Mouse (Mus musculus) stomach, postnatal 0 days (tissue): Measurements from ENCODE around the gene Hspa12b. TPM values are rescaled to one million over a fixed set of nuclear protein-coding genes. Genes with fewer than 3 reads are reported as not detected.
A peak's percentile ranks its signal among the peaks of the same experiment; 100 is the strongest.

Source experiments
- ATAC-seq: fragments of 200-750 bp; cut with Nextera tagmentation; 2 replicates; pipeline ENCODE4 v1.8.0; 2017; ENCODE audit not compliant: low FRiP score, low TSS enrichment
- DNase-seq: peaks from one replicate; pipeline ENCODE4 v3.0.0-alpha.2; 2016; ENCODE audit warnings: low spot score
- H3K27ac ChIP-seq: fragments of 300-500 bp; sonication (generic); replicated peaks from 2 replicates; pipeline ENCODE4 v1.5.1; 2014; ENCODE audit warnings: mild to moderate bottlenecking, control low read depth
- H3K27me3 ChIP-seq: fragments of 300-500 bp; sonication (generic); 2 replicates; pipeline ENCODE4 v1.6.1; 2014; ENCODE audit warnings: low read length; ENCODE audit not compliant: control insufficient read depth, insufficient read depth
- H3K36me3 ChIP-seq: fragments of 300-500 bp; sonication (generic); 2 replicates; pipeline ENCODE4 v1.6.1; 2014; ENCODE audit warnings: low read length, mixed read lengths; ENCODE audit not compliant: control insufficient read depth, insufficient read depth
- H3K4me1 ChIP-seq: fragments of 300-500 bp; sonication (generic); replicated peaks from 2 replicates; pipeline ENCODE4 v1.6.1; 2014; ENCODE audit warnings: antibody characterized with exemption; ENCODE audit not compliant: control insufficient read depth, insufficient read depth
- H3K4me2 ChIP-seq: fragments of 300-500 bp; sonication (generic); replicated peaks from 2 replicates; pipeline ENCODE4 v1.6.1; 2014; ENCODE audit warnings: low read depth, mild to moderate bottlenecking, control low read depth, moderate library complexity
- H3K4me3 ChIP-seq: fragments of 300-500 bp; sonication (generic); 2 replicates; pipeline ENCODE4 v1.5.1; 2014; ENCODE audit warnings: low read depth, low read length, control low read depth
- H3K9ac ChIP-seq: fragments of 300-500 bp; sonication (generic); 2 replicates; pipeline ENCODE4 v1.6.1; 2014; ENCODE audit warnings: mild to moderate bottlenecking, low read length, control low read depth, mixed read lengths
- H3K9me3 ChIP-seq: fragments of 300-500 bp; sonication (generic); 2 replicates; pipeline ENCODE4 v1.6.1; 2016; ENCODE audit warnings: low read length; ENCODE audit not compliant: control insufficient read depth
- CTCF ChIP-seq: IDR thresholded peaks from 2 replicates; pipeline ENCODE4 v1.5.1; 2016; ENCODE audit warnings: antibody characterized with exemption, low read depth, mild to moderate bottlenecking, moderate library complexity
- EP300 ChIP-seq: optimal IDR thresholded peaks from 2 replicates; pipeline ENCODE3; 2016; ENCODE audit warnings: antibody characterized with exemption
- WGBS: fragments of 180-500 bp; shearing (Covaris S2); extraction: QIAGEN DNeasy Blood & Tissue Kit; methylation state at CpG from one replicate; pipeline ENCODE4 v1.1.7; 2014; 5-methylcytosine and 5-hydroxymethylcytosine counted together
- polyA plus RNA-seq: library from polyadenylated mRNA; unstranded; fragments of >200 nt; fragmentation: Nextera tagmentation; extraction: Ambion mirVana; gene quantifications from 2 replicates; pipeline ENCODE4 v1.2.1, GENCODE M21; 2015

Hspa12b gene
- 4.2 TPM in 2 replicates for polyA plus RNA-seq

DNA sequence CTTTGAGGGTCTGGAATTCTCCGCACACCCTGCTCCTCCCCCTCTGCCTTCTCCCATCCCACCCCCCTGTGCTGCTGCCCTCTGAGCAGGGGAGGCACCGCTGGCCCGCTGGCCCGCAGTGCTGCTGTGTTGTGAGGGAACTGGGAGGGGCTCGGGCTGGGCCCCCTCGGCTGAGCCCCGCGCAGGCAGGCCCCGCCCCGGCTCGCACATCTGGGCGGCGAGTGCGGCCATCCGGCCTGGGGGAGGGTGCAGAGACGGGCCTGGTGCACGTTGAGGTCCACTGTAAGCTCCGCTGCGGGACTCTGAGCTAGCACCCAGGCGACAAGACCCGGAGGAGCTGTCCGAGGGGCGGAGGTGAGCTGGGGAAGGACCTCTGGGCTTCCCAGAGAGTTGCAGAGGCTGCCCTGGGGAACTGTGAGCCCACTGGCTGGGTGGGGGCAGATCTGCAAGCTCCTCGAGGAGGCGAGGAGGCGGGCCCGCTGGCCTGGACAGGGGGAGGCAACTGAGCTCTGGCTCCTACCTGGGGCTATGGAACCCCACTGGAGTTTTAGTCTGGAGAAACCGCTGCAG lies at the start of gene Hspa12b:
Gene Hspa12b (plus strand): TSS at position 120 of the 570 bp plus-strand sequence.
- Histone ChIP-seq H3K27me3 (no peaks in the 10 kb centered on the region), H3K27ac (peak within 1 kb of the TSS; percentile 81), H3K4me3 (peak within 1 kb of the TSS; percentile 62), H3K9ac (peak within 1 kb of the TSS; percentile 80), H3K4me1 (peaks cover 6% of the 10 kb centered on the region; the same call in 1 of the 2 replicates), H3K4me2 (peak within 1 kb of the TSS; percentile 75), H3K36me3 (no peaks in the 10 kb centered on the region), H3K9me3 (no peaks in the 10 kb centered on the region)
- TF ChIP-seq EP300 = no peak
- no peak for TF ChIP-seq CTCF
- ATAC-seq (peak; percentile 78), DNase-seq (peak; percentile 67)
- WGBS = 2% methylated on average over 28 of the region's 28 CpGs

DNA sequence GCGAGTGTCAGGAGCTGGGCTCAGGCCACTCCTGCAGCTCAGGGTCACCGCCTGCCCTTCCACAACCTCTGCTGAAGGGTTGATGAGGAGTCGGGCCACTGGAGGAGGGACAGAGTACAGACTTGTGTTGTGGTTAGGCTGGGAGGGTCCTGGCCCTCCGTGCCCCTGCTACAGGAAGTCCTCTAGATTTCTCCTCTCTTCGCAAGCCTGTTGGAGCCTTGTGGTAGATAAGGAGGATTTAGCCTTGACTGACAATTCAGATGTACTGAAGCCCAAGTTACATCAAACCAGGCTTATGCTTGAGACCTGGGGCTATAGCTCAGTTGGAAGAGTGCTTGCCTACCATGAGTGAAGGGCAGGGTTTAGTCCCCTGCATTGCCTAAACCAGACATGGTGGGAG lies 46.6 kb upstream of the Hspa12b start:
- Histone ChIP-seq H3K36me3 (no peaks in the 10 kb centered on the region), H3K4me1 (no peaks in the 10 kb centered on the region), H3K27ac (no peak overlapping the region), H3K4me3 (no peak overlapping the region), H3K4me2 (no peak overlapping the region), H3K9me3 (no peaks in the 10 kb centered on the region), H3K27me3 (no peaks in the 10 kb centered on the region), H3K9ac (no peak overlapping the region)
- DNase-seq = no peak
- ATAC-seq = no peak
- TF ChIP-seq CTCF (no peak), EP300 (no peak)
- 82% methylated on average over 5 of the region's 5 CpGs for WGBS

DNA sequence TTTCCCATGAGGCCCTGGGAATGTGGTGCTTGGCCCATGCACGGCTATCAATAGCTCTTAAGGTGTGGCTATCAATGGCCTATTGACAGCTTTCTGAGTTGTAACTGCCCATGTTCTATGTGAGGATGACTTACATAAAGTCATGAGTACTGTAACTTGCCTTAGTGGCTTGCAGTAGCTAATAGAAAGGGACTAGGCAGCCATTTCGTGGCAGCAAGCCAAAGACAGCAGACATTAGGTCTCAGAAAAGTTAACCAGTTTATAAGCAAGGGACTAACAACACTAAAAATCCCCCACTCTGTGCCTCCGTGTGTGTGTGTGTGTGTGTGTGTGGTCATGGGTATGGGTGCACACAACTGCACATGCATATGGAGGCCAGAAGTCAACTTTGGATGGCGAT lies 42.9 kb upstream of the Hspa12b start:
- no peaks in the 10 kb centered on the region for H3K27me3 ChIP-seq
- H3K4me3 ChIP-seq = no peak overlapping the region
- H3K9ac ChIP-seq = no peak overlapping the region
- no peak overlapping the region for H3K4me2 ChIP-seq
- no peaks in the 10 kb centered on the region for H3K4me1 ChIP-seq
- ATAC-seq (no peak), DNase-seq (no peak)
- WGBS = 81% methylated on average over 4 of the region's 4 CpGs
- TF ChIP-seq CTCF (no peak), EP300 (no peak)
- no peaks in the 10 kb centered on the region for H3K36me3 ChIP-seq
- H3K9me3 ChIP-seq = no peaks in the 10 kb centered on the region
- no peak overlapping the region for H3K27ac ChIP-seq

DNA sequence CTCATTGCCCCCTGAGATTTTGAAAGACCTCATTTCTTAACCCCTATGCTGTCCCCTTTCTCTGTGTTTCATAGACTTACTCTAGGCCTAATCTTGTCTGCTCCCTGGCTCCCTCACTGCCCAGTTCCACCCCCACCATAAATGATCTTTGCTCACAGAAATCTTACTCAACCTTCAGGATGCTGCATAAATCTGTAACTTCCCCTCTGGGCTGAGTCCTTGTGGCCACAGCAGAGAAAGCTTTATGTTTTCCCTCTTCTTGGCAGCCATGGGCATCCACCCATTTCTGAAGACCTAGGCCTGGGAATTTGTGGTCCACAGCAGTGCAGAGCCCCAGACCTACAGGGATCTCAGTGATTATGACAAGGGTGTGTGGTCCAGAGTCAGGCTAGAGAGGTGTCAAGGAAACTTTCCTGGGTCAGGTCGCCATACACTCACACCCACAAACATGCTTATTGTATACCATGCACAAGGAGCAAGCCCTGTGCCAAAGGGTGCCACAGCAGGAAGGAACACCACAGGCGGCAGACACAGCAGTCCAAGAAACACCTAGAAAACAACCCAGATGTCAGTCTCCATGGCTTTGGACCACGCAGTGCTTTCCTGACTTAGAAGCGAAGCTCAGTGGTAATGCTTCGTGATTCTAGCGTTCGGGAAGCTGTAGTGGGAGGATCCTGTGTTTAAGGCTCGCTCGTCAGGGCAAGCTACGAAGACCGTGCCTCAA lies 40.3 kb upstream of the Hspa12b start, which contains the start of gene Siglec1:
Gene Siglec1 (minus strand): TSS at position 99 of the 724 bp plus-strand sequence.
- H3K36me3 ChIP-seq = no peaks in the 10 kb centered on the region
- no peak within 1 kb of the TSS for H3K4me3 ChIP-seq
- DNase-seq = no peak
- no peaks in the 10 kb centered on the region for H3K27me3 ChIP-seq
- ATAC-seq = no peak
- H3K9me3 ChIP-seq = no peaks in the 10 kb centered on the region
- peak within 1 kb of the TSS; percentile 40; the same call in 1 of the 2 replicates for H3K27ac ChIP-seq
- 84% methylated on average over 11 of the region's 11 CpGs for WGBS
- TF ChIP-seq EP300 (no peak), CTCF (no peak)
- no peak within 1 kb of the TSS for H3K9ac ChIP-seq
- no peaks in the 10 kb centered on the region for H3K4me1 ChIP-seq
- H3K4me2 ChIP-seq = no peak within 1 kb of the TSS

DNA sequence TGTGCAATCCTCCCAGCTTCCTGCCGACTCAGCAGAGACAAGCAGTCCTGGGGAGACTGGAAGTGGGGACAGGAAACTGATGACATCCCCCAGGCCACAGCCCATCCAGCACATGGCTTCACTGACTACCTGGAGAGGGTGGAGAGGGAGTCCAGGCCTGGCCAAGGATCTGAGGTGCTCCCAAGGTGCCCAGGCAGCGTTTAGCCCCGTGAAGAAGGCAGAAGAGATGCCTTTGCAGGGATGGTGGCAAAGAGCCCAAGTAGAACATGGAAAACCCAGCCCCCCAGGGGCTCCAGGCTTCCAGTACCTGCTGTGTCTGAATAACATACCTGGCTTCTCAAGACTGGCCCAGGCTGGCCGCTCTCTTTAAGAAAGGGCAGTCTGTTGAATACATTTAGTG lies 38.5 kb upstream of the Hspa12b start:
- H3K27ac ChIP-seq = no peak overlapping the region
- no peak overlapping the region for H3K9ac ChIP-seq
- 74% methylated on average over 4 of the region's 4 CpGs for WGBS
- H3K4me3 ChIP-seq = no peak overlapping the region
- no peaks in the 10 kb centered on the region for H3K4me1 ChIP-seq
- no peaks in the 10 kb centered on the region for H3K9me3 ChIP-seq
- H3K4me2 ChIP-seq = no peak overlapping the region
- ATAC-seq (no peak), DNase-seq (no peak)
- H3K27me3 ChIP-seq = no peaks in the 10 kb centered on the region
- TF ChIP-seq EP300 (no peak), CTCF (no peak)
- no peaks in the 10 kb centered on the region for H3K36me3 ChIP-seq

DNA sequence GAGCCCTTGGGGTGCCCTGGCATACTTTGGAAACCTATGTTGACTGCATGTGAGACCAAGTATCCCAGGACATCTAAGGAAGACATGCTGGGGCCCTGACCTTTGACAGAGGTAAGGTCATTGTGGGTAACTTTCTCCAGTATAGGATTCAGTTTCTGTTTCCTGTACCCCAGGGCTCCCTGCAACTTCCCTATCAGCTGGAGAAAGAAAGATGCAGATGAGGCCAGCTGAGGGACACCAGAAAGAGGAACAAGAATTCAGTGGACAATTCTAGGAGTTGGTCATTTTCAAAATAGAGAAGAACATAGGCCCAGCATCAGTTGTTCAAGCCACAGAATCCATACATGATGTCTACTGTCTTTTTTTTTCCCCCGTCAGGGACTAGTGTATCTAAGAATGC lies 37.4 kb upstream of the Hspa12b start:
- Histone ChIP-seq H3K4me1 (no peaks in the 10 kb centered on the region), H3K27me3 (no peaks in the 10 kb centered on the region), H3K27ac (no peak overlapping the region), H3K4me3 (no peak overlapping the region), H3K4me2 (no peak overlapping the region), H3K9me3 (no peaks in the 10 kb centered on the region), H3K9ac (no peak overlapping the region), H3K36me3 (no peaks in the 10 kb centered on the region)
- DNase-seq (no peak), ATAC-seq (no peak)
- TF ChIP-seq CTCF (no peak), EP300 (no peak)
- WGBS = 88% methylated on average over 1 of the region's 1 CpGs
